Mouse (Mus musculus): ENCODE measurements around the gene Myl4. TPM values are rescaled to one million over a fixed set of nuclear protein-coding genes. Genes with fewer than 3 reads are reported as not detected.
"Not testable (repeated sequence)": the region's sequence is repeated elsewhere in the genome, so short reads cannot be mapped to it uniquely, and the experiment has no call there.

Myl4 gene
- polyA plus RNA-seq, 1 experiment from 2014 or later: 4.1 TPM

DNA sequence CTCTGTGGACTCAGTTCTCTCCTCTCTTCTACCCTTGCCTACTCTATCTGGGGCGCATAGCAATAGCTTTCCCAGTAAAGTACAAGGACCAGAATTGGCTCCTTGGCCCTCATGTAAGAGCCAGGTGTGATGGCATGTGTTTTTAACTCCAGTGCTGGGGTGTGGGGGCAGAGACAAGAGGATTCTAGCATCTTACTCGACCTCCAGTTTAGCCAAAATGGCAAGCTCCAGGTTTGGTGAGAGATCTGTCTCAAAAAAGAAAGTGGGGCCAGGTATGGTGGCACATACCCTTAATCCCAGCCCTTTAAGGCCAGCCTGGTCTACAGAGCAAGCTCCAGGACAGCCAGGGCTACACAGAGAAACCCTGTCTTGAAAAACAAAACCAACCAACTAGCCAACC, 16.3 kb downstream of the Myl4 start:
- H3K4me2 ChIP-seq (ENCODE audit: low read depth, low read length): no peak overlapping the region
- H3K9ac ChIP-seq (replicated peaks; ENCODE audit: low read depth, low read length): no peak overlapping the region
- no peak overlapping the region for H3K4me3 ChIP-seq (ENCODE audit: low read depth, low read length)
- no peaks in the 10 kb centered on the region for H3K4me1 ChIP-seq (ENCODE audit: control insufficient read depth, insufficient read depth, low read length)
- H3K27ac ChIP-seq (ENCODE audit: low read depth, low read length): no peak overlapping the region
- no peaks in the 10 kb centered on the region for H3K36me3 ChIP-seq (ENCODE audit: control insufficient read depth, insufficient read depth, low read length)
- no peaks in the 10 kb centered on the region for H3K9me3 ChIP-seq (ENCODE audit: control insufficient read depth, low read length)
- WGBS: 82% methylated on average over 2 of the region's 2 CpGs
- no peaks in the 10 kb centered on the region for H3K27me3 ChIP-seq (ENCODE audit: control insufficient read depth, insufficient read depth, low read length)
- ATAC-seq (ENCODE audit: low read depth): no peak

DNA sequence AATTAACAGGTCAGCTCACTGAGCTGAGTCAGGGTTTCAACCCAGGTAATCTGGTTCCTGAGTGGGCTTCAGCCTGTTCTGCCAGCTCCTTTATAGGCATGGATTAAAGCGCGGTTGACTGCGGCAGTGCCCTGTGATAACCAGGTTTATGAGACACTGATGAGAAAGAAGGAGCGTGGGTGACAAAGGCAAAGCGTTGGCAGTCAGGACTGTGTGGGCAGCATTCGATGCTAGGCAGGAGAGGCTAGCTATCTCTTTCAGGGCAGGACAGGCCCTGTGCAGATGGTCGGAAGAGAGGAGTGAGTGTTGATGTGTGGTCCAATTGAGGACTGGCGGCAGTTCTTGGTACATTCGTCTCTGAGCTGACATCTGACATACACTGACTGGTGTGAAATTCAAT, 17.3 kb downstream of the Myl4 start:
- no peak for ATAC-seq (ENCODE audit: low read depth)
- no peaks in the 10 kb centered on the region for H3K4me1 ChIP-seq (ENCODE audit: control insufficient read depth, insufficient read depth, low read length)
- H3K4me3 ChIP-seq (ENCODE audit: low read depth, low read length): no peak overlapping the region
- WGBS: 89% methylated on average over 9 of the region's 9 CpGs
- no peak overlapping the region for H3K9ac ChIP-seq (replicated peaks; ENCODE audit: low read depth, low read length)
- H3K4me2 ChIP-seq (ENCODE audit: low read depth, low read length): no peak overlapping the region
- H3K9me3 ChIP-seq (ENCODE audit: control insufficient read depth, low read length): no peaks in the 10 kb centered on the region
- H3K36me3 ChIP-seq (ENCODE audit: control insufficient read depth, insufficient read depth, low read length): no peaks in the 10 kb centered on the region
- no peak overlapping the region for H3K27ac ChIP-seq (ENCODE audit: low read depth, low read length)
- no peaks in the 10 kb centered on the region for H3K27me3 ChIP-seq (ENCODE audit: control insufficient read depth, insufficient read depth, low read length)

DNA sequence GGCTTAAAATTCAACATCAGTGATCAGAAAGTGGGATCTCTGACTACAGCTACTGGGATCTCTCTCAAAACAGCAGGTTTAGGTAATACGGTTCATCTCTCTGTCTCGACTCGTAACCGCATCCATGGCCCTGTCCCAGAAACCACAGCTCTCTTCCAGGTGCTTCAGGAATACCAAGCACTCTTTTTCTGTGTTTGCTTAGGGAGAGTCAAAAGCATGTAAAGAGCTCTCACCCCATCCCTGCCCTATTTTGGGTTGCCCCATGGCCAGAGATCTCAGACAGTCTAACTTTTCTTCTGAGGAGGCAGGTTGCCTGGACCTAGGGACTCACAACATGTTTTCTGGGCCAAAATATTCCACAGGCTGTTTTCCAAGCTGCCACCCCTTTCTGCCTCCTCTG, 17.9 kb downstream of the Myl4 start:
- Histone ChIP-seq H3K4me2 (ENCODE audit: low read depth, low read length) (no peak overlapping the region), H3K9ac (replicated peaks; ENCODE audit: low read depth, low read length) (no peak overlapping the region), H3K9me3 (ENCODE audit: control insufficient read depth, low read length) (no peaks in the 10 kb centered on the region), H3K4me3 (ENCODE audit: low read depth, low read length) (no peak overlapping the region), H3K27me3 (ENCODE audit: control insufficient read depth, insufficient read depth, low read length) (no peaks in the 10 kb centered on the region), H3K36me3 (ENCODE audit: control insufficient read depth, insufficient read depth, low read length) (no peaks in the 10 kb centered on the region), H3K4me1 (ENCODE audit: control insufficient read depth, insufficient read depth, low read length) (no peaks in the 10 kb centered on the region), H3K27ac (ENCODE audit: low read depth, low read length) (no peak overlapping the region)
- 94% methylated on average over 4 of the region's 4 CpGs for WGBS
- ATAC-seq (ENCODE audit: low read depth): no peak

DNA sequence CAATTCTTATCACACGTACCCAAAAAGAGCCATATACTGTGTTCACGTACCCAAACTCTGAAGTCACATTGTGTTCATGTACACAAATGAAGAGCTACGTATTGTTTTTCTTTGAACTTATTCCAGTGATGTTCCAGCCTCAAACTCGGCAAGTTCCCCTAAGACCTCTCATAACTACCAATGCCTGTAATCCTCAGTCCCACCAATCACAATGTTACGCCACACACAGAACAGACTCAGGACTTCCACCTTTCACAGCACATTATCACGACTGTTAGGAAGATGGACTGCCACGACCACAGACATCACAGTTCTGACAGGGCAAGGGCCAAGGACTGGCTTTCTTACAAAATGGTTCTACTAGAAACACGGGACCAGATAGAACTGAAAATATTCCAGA, 20.1 kb downstream of the Myl4 start:
- not testable (repeated sequence) for H3K9ac ChIP-seq (replicated peaks; ENCODE audit: low read depth, low read length); H3K4me1 ChIP-seq (ENCODE audit: control insufficient read depth, insufficient read depth, low read length); ATAC-seq (ENCODE audit: low read depth); H3K4me3 ChIP-seq (ENCODE audit: low read depth, low read length); H3K27me3 ChIP-seq (ENCODE audit: control insufficient read depth, insufficient read depth, low read length); H3K36me3 ChIP-seq (ENCODE audit: control insufficient read depth, insufficient read depth, low read length); H3K4me2 ChIP-seq (ENCODE audit: low read depth, low read length); H3K27ac ChIP-seq (ENCODE audit: low read depth, low read length); H3K9me3 ChIP-seq (ENCODE audit: control insufficient read depth, low read length)
- WGBS: 84% methylated on average over 8 of the region's 8 CpGs

DNA sequence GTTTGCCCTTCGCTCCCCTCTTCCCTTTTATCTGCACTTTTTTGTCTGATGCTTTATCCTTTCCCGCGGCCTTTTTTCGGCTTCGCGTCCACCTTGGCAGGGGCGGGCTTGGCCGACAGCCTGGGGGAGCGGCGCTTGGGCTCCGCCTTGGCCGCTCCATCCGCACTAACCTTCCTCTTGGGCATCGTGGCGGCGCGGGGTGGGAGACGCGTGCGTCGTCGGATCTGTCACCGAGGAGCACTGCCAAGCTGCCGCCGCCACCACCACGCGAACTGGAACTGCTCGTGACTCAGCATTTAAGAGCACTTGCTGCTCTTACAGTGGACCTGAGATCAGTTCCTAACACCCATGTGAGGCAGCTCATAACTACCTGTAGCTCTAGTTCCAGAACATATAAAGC, 20.9 kb downstream of the Myl4 start:
- H3K27ac ChIP-seq (ENCODE audit: low read depth, low read length); H3K9me3 ChIP-seq (ENCODE audit: control insufficient read depth, low read length); H3K36me3 ChIP-seq (ENCODE audit: control insufficient read depth, insufficient read depth, low read length); H3K27me3 ChIP-seq (ENCODE audit: control insufficient read depth, insufficient read depth, low read length); H3K4me1 ChIP-seq (ENCODE audit: control insufficient read depth, insufficient read depth, low read length): not testable (repeated sequence)
- ATAC-seq (ENCODE audit: low read depth): 0 out of 2 replicates have a peak, but pooled peaks have one; percentile 60
- Histone ChIP-seq H3K9ac (replicated peaks; ENCODE audit: low read depth, low read length) (peak overlapping the region; percentile 21; the same call in 1 of the 2 replicates), H3K4me2 (ENCODE audit: low read depth, low read length) (peak overlapping the region; percentile 47), H3K4me3 (ENCODE audit: low read depth, low read length) (peak overlapping the region; percentile 27)
- WGBS: 1% methylated on average over 28 of the region's 28 CpGs

DNA sequence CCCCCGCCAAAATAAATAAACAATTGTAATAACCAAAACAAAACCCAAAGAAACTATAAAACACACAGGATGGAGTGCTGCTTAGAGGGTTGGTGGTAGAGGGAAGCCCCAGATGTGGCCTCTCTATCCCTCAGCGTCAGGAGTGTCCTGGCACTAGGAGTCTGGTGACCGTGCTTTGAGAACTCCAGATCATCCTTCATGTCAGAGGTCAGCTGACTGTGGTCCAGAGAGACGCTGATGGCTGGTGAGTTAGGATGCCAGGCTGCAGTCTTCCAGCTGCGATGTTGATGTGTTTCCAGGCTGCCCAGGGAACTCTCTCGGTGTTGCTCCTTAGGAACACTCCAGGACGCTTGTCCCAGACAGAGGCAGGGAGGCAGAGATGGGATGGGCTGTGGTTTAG, 21.6 kb downstream of the Myl4 start:
- H3K9ac ChIP-seq (replicated peaks; ENCODE audit: low read depth, low read length): no peak overlapping the region
- 62% methylated on average over 7 of the region's 7 CpGs for WGBS
- no peak overlapping the region for H3K4me2 ChIP-seq (ENCODE audit: low read depth, low read length)
- H3K4me1 ChIP-seq (ENCODE audit: control insufficient read depth, insufficient read depth, low read length): no peaks in the 10 kb centered on the region
- H3K4me3 ChIP-seq (ENCODE audit: low read depth, low read length): no peak overlapping the region
- H3K27me3 ChIP-seq (ENCODE audit: control insufficient read depth, insufficient read depth, low read length): no peaks in the 10 kb centered on the region
- no peak overlapping the region for H3K27ac ChIP-seq (ENCODE audit: low read depth, low read length)
- H3K36me3 ChIP-seq (ENCODE audit: control insufficient read depth, insufficient read depth, low read length): no peaks in the 10 kb centered on the region
- H3K9me3 ChIP-seq (ENCODE audit: control insufficient read depth, low read length): no peaks in the 10 kb centered on the region
- no peak for ATAC-seq (ENCODE audit: low read depth)

DNA sequence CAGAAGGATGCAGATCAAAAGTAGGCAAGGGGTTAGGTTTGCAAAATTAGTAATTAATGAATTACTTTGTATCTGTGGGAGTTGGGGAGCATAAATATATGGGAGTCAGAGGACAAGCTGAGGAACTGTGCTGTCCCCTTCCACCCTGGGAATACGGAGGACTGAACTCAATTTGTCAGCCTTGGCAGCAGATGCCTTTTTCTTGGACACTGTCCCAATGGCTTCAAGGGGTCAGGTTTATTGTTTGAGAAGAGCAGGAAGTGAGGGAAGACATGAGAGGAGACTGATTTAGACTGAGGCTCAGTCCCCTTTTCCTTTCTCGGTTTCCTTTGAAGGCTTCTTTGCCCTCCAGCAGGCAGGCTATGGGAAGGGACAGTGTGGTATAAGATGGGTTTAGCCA, 22.1 kb downstream of the Myl4 start:
- no peaks in the 10 kb centered on the region for H3K4me1 ChIP-seq (ENCODE audit: control insufficient read depth, insufficient read depth, low read length)
- 79% methylated on average over 2 of the region's 2 CpGs for WGBS

DNA sequence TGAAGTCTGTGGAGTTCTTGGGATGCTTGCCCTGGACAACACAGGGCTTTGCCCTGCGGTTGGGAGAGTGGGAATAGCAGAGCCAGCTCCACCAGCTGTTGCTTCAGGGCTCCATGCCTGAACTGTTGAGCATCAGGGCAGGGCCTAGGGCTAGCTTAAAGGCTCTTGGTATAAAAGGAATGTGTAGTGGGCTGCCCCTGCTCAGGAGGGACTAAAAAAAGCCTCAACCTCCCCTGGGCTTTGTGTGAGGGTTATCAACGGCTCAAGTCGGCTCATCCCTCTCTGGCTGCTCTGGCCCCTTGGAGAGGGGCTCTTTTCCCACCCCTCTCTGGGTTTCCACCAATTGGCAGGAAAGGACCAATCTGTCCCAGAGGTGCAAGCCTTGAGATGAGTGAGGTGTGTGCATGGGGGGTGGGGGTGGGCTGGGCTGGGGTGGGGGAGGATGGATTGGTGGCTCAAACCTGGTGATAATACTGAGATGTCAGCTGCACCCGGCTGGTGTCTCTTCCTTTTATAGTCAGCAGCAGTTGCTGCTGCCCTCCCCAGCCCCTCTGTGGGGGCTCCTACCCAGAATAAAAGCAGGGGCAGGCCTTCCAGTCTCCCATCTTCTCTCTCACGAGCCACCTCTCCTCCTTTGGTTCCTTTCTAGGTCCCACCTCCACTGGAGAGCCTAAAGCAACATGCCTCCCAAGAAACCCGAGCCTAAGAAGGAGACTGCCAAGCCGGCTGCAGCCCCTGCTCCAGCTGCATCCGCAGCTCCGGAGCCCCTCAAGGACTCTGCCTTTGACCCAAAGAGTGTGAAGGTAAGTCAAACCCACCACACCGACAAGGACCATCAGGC, 26.5 kb downstream of the Myl4 start:
- Histone ChIP-seq H3K4me3 (ENCODE audit: low read depth, low read length) (no peak overlapping the region), H3K36me3 (ENCODE audit: control insufficient read depth, insufficient read depth, low read length) (no peaks in the 10 kb centered on the region), H3K4me1 (ENCODE audit: control insufficient read depth, insufficient read depth, low read length) (no peaks in the 10 kb centered on the region), H3K9ac (replicated peaks; ENCODE audit: low read depth, low read length) (no peak overlapping the region), H3K9me3 (ENCODE audit: control insufficient read depth, low read length) (no peaks in the 10 kb centered on the region), H3K4me2 (ENCODE audit: low read depth, low read length) (no peak overlapping the region), H3K27ac (ENCODE audit: low read depth, low read length) (no peak overlapping the region), H3K27me3 (ENCODE audit: control insufficient read depth, insufficient read depth, low read length) (no peaks in the 10 kb centered on the region)
- ATAC-seq (ENCODE audit: low read depth): no peak
- WGBS: 53% methylated on average over 10 of the region's 10 CpGs

More for the DNA sequence above, 22.1 kb downstream of the Myl4 start:
- H3K9ac ChIP-seq (replicated peaks; ENCODE audit: low read depth, low read length): no peak overlapping the region
- H3K27me3 ChIP-seq (ENCODE audit: control insufficient read depth, insufficient read depth, low read length): no peaks in the 10 kb centered on the region
- H3K9me3 ChIP-seq (ENCODE audit: control insufficient read depth, low read length): no peaks in the 10 kb centered on the region
- ATAC-seq (ENCODE audit: low read depth): no peak
- no peak overlapping the region for H3K4me2 ChIP-seq (ENCODE audit: low read depth, low read length)
- H3K27ac ChIP-seq (ENCODE audit: low read depth, low read length): no peak overlapping the region
- H3K36me3 ChIP-seq (ENCODE audit: control insufficient read depth, insufficient read depth, low read length): no peaks in the 10 kb centered on the region
- no peak overlapping the region for H3K4me3 ChIP-seq (ENCODE audit: low read depth, low read length)

DNA sequence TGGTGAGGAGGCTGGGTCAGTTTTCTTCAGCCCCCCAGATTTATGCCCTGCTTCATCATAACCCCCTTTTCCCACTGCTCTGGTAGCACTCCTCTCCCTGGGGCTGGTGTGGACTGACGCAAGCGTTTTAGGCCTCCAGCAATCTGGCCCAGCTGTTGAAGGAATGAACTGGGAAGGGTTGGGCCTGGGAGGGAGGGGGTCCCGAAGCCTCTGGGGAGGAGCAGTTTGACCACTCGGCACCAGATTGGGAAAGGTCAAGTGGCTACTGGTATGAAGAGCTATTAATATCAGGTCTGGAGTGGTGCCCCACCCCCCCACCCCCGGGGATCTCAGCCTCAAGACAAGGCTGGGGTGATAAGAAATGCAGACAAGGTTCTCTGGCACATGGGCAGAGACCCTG, 27.6 kb downstream of the Myl4 start:
- Histone ChIP-seq H3K4me1 (ENCODE audit: control insufficient read depth, insufficient read depth, low read length) (no peaks in the 10 kb centered on the region), H3K36me3 (ENCODE audit: control insufficient read depth, insufficient read depth, low read length) (no peaks in the 10 kb centered on the region), H3K27ac (ENCODE audit: low read depth, low read length) (no peak overlapping the region), H3K9ac (replicated peaks; ENCODE audit: low read depth, low read length) (no peak overlapping the region), H3K4me2 (ENCODE audit: low read depth, low read length) (no peak overlapping the region), H3K9me3 (ENCODE audit: control insufficient read depth, low read length) (no peaks in the 10 kb centered on the region), H3K27me3 (ENCODE audit: control insufficient read depth, insufficient read depth, low read length) (no peaks in the 10 kb centered on the region), H3K4me3 (ENCODE audit: low read depth, low read length) (no peak overlapping the region)
- 55% methylated on average over 5 of the region's 5 CpGs for WGBS
- ATAC-seq (ENCODE audit: low read depth): no peak

Measured in neural tube, embryonic 14.5 days (tissue).